Mouse (Mus musculus) brain, embryonic 14.5 days (tissue): Measurements from ENCODE around the gene AW011738.

ENCODE experiments used
- CTCF ChIP-seq: fragments of 200-500 bp; IDR thresholded peaks from 2 replicates; pipeline ENCODE4 v1.5.1; 2012; ENCODE audit warnings: inconsistent platforms, mild to moderate bottlenecking, moderate library complexity, borderline replicate concordance; ENCODE audit not compliant: insufficient read depth, insufficient read length; ENCODE audit errors: extremely low read depth
- POLR2A ChIP-seq: fragments of 200-500 bp; IDR thresholded peaks from 2 replicates; pipeline ENCODE4 v1.6.1; 2012; ENCODE audit warnings: mild to moderate bottlenecking, inconsistent platforms, borderline replicate concordance; ENCODE audit not compliant: poor library complexity, insufficient read depth, insufficient read length, severe bottlenecking; ENCODE audit errors: extremely low read depth

- TF ChIP-seq CTCF (no peak), POLR2A (no peak)
Observed at GRCm38 (mm10) chr4:156200623-156201475, 2.3 kb upstream of the AW011738 start, which contains the start of gene Isg15.
